Mouse (Mus musculus): Measurements from ENCODE around the gene Prkag2. TPM values are rescaled to one million over a fixed set of nuclear protein-coding genes. Genes with fewer than 3 reads are reported as not detected.
A peak's percentile ranks its signal among the peaks of the same experiment; 100 is the strongest.

Gene Prkag2
- polyA plus RNA-seq, 1 experiment from 2014 or later, result 102 TPM

- ATAC-seq (replicated peaks; ENCODE audit: insufficient number of reproducible peaks, insufficient read depth, low FRiP score, low read depth), result no peak
- Histone ChIP-seq H3K9me3 (replicated peaks) (no peaks in the 10 kb centered on the region), H3K9ac (no peak overlapping the region), H3K27me3 (no peaks in the 10 kb centered on the region), H3K27ac (peak overlapping the region; percentile 6; the same call in 1 of the 2 replicates), H3K4me1 (replicated peaks) (peaks cover 65% of the 10 kb centered on the region), H3K4me3 (peak overlapping the region; percentile 52; the same call in 1 of the 2 replicates), H3K4me2 (peak overlapping the region; percentile 60), H3K36me3 (no peaks in the 10 kb centered on the region)
- 59% methylated on average over 3 of the region's 3 CpGs for WGBS
These were observed 107.3 kb downstream of the Prkag2 start for GRCm38 (mm10) chr5:24993190-24993589.

DNA sequence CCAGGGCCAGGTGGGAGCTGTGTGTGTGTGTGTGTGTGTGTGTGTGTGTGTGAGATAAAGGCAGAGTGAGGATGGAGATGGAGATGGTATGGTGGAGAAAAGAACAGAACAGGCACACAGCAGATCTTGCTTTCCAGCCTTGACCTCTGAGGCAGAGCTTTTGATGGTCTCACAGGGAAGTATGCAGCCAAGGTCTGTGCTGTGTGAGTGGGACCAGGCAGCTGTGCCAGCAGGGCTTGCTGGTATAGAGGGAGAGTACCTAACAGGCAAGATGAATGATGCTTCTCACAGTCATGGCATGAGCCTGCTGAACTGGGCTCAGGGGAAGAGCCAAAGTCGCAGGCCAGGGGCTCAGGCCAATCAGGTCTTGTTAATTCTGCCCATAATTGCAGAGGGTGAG lies 108.9 kb downstream of the Prkag2 start:
- Histone ChIP-seq H3K27ac (no peak overlapping the region), H3K4me2 (no peak overlapping the region), H3K36me3 (no peaks in the 10 kb centered on the region), H3K4me3 (no peak overlapping the region), H3K9me3 (replicated peaks) (no peaks in the 10 kb centered on the region), H3K4me1 (replicated peaks) (peaks cover 62% of the 10 kb centered on the region), H3K9ac (no peak overlapping the region), H3K27me3 (no peaks in the 10 kb centered on the region)
- 50% methylated on average over 1 of the region's 1 CpGs for WGBS
- ATAC-seq (replicated peaks; ENCODE audit: insufficient number of reproducible peaks, insufficient read depth, low FRiP score, low read depth), result no peak

DNA sequence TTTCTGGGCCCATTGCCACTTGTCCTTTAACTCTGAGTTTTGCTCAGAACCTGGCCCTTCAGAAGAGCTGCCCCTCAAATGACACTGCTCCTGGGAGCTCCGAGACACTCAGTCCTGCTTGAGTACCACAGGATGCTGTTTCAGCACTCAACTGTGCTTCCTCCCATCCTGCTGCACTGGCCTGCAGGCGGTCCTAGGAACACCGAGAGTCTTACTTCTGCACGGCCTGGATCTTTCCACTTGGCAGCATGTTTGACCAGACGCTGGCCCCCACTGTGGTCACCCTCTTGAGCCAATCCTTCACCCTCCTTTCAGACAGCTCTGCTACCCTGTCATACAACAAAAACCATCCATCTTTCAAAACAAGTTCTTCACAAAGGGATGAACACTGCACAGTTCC lies 110.0 kb downstream of the Prkag2 start:
- Histone ChIP-seq H3K27ac (peak overlapping the region; percentile 48; the same call in 1 of the 2 replicates), H3K27me3 (no peaks in the 10 kb centered on the region), H3K36me3 (no peaks in the 10 kb centered on the region), H3K9ac (no peak overlapping the region), H3K4me3 (no peak overlapping the region), H3K4me2 (no peak overlapping the region), H3K9me3 (replicated peaks) (no peaks in the 10 kb centered on the region), H3K4me1 (replicated peaks) (peaks cover 66% of the 10 kb centered on the region)
- WGBS, result 66% methylated on average over 5 of the region's 5 CpGs
- no peak for ATAC-seq (replicated peaks; ENCODE audit: insufficient number of reproducible peaks, insufficient read depth, low FRiP score, low read depth)

- Histone ChIP-seq H3K4me1 (replicated peaks) (peaks cover 74% of the 10 kb centered on the region), H3K36me3 (no peaks in the 10 kb centered on the region), H3K9ac (no peak overlapping the region), H3K27me3 (no peaks in the 10 kb centered on the region), H3K27ac (peak overlapping the region; percentile 48), H3K9me3 (replicated peaks) (no peaks in the 10 kb centered on the region), H3K4me3 (no peak overlapping the region), H3K4me2 (no peak overlapping the region)
- ATAC-seq (replicated peaks; ENCODE audit: insufficient number of reproducible peaks, insufficient read depth, low FRiP score, low read depth), result no peak
- 27% methylated on average over 3 of the region's 3 CpGs for WGBS
These were observed 110.8 kb downstream of the Prkag2 start for GRCm38 (mm10) chr5:24989683-24990082.

GRCm38 (mm10) chr5:24986956-24987355 lies 113.5 kb downstream of the Prkag2 start:
- 35% methylated on average over 2 of the region's 2 CpGs for WGBS

DNA sequence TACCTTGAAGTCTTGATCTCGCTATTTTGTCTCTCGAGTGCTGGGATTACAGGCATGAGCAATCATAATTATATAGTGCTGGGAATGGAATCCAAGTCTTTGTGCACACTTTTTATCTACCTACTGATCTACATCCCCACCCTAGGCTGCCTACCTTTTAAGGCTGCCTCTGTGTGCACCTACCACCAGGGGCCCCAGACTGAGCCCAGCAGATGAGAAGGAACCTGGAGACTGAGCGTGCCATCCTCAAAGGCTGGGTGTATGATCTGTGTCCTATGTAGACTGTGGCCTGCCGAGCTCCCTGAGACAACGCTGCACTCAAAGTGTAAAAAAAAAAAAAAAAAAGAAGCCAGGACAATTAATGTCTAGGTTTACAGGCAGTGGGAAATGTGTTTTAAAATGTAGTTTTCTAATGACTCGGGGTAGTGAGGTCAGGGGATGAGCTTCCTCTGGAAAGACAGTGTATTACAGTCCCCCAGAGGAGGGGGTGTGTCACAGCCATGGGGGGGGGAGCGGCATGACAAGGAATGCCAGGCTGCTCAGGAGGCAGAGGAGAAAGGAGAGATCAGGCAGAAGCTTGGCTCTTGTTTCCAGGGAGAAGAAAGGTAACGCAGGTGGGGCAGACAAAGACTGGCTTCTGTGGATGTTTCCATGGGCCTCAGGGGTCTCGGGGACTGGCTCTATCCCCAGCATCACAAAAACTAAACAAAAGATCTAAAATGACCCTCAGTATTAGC lies 114.1 kb downstream of the Prkag2 start:
- Histone ChIP-seq H3K9me3 (replicated peaks) (no peaks in the 10 kb centered on the region), H3K36me3 (no peaks in the 10 kb centered on the region), H3K4me2 (peak overlapping the region; percentile 58), H3K27me3 (no peaks in the 10 kb centered on the region), H3K9ac (peak overlapping the region; percentile 44; the same call in 1 of the 2 replicates), H3K27ac (peak overlapping the region; percentile 96), H3K4me3 (peak overlapping the region; percentile 41), H3K4me1 (replicated peaks) (peaks cover 83% of the 10 kb centered on the region)
- no peak for ATAC-seq (replicated peaks; ENCODE audit: insufficient number of reproducible peaks, insufficient read depth, low FRiP score, low read depth)
- WGBS, result 43% methylated on average over 9 of the region's 9 CpGs

More at GRCm38 (mm10) chr5:24986956-24987355, 113.5 kb downstream of the Prkag2 start:
- H3K36me3 ChIP-seq, result no peaks in the 10 kb centered on the region
- H3K4me3 ChIP-seq, result peak overlapping the region; percentile 41
- peak overlapping the region; percentile 58 for H3K4me2 ChIP-seq
- peak overlapping the region; percentile 96 for H3K27ac ChIP-seq
- ATAC-seq (replicated peaks; ENCODE audit: insufficient number of reproducible peaks, insufficient read depth, low FRiP score, low read depth), result no peak
- H3K4me1 ChIP-seq (replicated peaks), result peaks cover 81% of the 10 kb centered on the region
- no peaks in the 10 kb centered on the region for H3K27me3 ChIP-seq
- H3K9ac ChIP-seq, result peak overlapping the region; percentile 44; the same call in 1 of the 2 replicates
- H3K9me3 ChIP-seq (replicated peaks), result no peaks in the 10 kb centered on the region

DNA sequence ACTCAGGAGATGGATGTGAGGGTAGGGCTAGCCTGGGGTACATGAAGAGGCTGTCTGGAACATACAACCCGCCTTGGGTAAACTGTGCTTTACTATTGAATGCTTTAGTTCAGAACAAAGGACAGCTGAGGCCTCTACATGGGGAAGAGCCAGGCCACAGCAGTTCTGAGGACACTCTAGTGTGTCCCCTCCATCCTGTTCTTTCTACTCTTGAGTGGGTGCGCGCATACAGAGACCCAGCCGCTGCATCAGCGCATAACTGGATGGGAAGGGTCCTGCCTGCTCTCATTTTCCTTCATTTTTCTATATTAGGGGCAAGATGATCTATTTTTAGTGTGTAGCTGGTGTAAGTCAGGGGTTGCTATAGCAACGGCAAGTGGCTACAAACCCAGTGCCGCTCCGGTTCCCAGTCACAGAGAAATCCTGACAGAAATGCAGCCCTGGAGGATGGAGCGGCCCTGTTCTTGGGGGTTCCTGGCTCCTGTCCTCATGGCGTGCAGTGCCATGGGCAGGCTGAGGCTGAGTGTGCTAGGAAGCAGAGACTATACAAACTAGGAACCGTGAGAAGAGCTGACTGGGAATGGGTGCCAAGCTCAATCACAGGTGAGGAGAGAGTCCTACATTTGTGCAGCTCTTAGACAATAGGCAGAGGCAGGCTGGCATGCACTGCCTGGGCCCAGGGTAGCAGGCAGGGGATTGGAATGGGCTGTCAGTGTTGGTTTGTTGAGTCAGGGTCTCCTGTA lies 114.8 kb downstream of the Prkag2 start:
- ATAC-seq (replicated peaks; ENCODE audit: insufficient number of reproducible peaks, insufficient read depth, low FRiP score, low read depth), result no peak
- Histone ChIP-seq H3K4me2 (peak overlapping the region; percentile 58), H3K4me1 (replicated peaks) (peaks cover 86% of the 10 kb centered on the region)

GRCm38 (mm10) chr5:24984157-24984556 lies 116.3 kb downstream of the Prkag2 start:
- Histone ChIP-seq H3K4me2 (no peak overlapping the region), H3K9ac (0 out of 2 replicates have a peak overlapping the region, but pooled peaks have one; percentile 21), H3K36me3 (no peaks in the 10 kb centered on the region), H3K4me3 (no peak overlapping the region), H3K4me1 (replicated peaks) (peaks cover 86% of the 10 kb centered on the region), H3K27ac (peak overlapping the region; percentile 96), H3K27me3 (no peaks in the 10 kb centered on the region), H3K9me3 (replicated peaks) (no peaks in the 10 kb centered on the region)
- no peak for ATAC-seq (replicated peaks; ENCODE audit: insufficient number of reproducible peaks, insufficient read depth, low FRiP score, low read depth)
- WGBS, result 63% methylated on average over 1 of the region's 1 CpGs

More for the DNA sequence above, 114.8 kb downstream of the Prkag2 start:
- WGBS, result 29% methylated on average over 11 of the region's 11 CpGs
- no peaks in the 10 kb centered on the region for H3K36me3 ChIP-seq
- peak overlapping the region; percentile 41 for H3K4me3 ChIP-seq
- H3K9me3 ChIP-seq (replicated peaks), result no peaks in the 10 kb centered on the region
- peak overlapping the region; percentile 96 for H3K27ac ChIP-seq
- H3K9ac ChIP-seq, result peak overlapping the region; percentile 44
- H3K27me3 ChIP-seq, result no peaks in the 10 kb centered on the region

DNA sequence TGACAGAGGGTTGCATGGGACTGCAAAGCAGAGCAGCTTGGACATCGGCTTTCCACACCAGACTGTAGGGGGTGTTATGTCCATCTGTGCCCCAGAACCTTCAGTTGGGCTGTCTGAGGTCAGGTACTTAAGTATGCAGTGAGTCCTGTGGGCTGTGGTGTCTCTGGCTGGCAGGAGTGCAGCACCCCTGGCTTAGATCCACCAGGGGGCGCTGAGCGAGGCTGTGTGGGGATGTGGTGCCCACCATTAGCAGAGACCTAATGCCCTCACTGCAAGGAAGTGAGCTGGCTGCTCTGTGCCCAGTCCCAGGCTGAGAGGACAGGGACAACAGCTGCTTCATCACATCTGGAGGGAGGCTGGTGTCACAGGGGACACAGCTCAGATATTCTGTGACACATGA lies 116.9 kb downstream of the Prkag2 start:
- H3K36me3 ChIP-seq, result no peaks in the 10 kb centered on the region
- no peaks in the 10 kb centered on the region for H3K27me3 ChIP-seq
- H3K27ac ChIP-seq, result peak overlapping the region; percentile 96
- no peak overlapping the region for H3K9ac ChIP-seq
- no peak overlapping the region for H3K4me2 ChIP-seq
- H3K4me1 ChIP-seq (replicated peaks), result peaks cover 88% of the 10 kb centered on the region
- no peaks in the 10 kb centered on the region for H3K9me3 ChIP-seq (replicated peaks)
- ATAC-seq (replicated peaks; ENCODE audit: insufficient number of reproducible peaks, insufficient read depth, low FRiP score, low read depth), result 0 out of 2 replicates have a peak, but pooled peaks have one; percentile 5
- no peak overlapping the region for H3K4me3 ChIP-seq
- WGBS, result 14% methylated on average over 3 of the region's 3 CpGs

DNA sequence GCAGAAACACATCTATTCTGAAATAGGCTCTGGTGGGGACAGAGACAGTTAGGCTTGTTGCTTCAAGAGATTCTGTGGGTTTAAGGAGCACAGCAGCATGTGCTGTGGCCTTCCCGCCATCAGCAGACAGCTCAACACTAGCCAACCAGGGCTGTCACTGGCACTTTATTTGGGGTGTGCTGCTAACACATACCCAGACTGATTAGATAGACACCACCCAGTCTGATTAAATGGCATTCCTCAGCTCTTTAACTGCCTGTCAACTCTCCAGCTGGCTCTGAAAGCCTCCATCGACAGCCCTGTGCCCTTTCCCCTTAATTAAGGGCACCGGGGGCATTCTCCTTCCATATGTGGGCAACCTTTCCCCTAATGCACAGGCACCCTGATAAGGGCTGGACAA lies 118.2 kb downstream of the Prkag2 start:
- no peaks in the 10 kb centered on the region for H3K9me3 ChIP-seq (replicated peaks)
- H3K36me3 ChIP-seq, result no peaks in the 10 kb centered on the region
- H3K4me3 ChIP-seq, result no peak overlapping the region
- no peak overlapping the region for H3K9ac ChIP-seq
- 25% methylated on average over 3 of the region's 3 CpGs for WGBS
- peak overlapping the region; percentile 6; the same call in 1 of the 2 replicates for H3K4me2 ChIP-seq
- no peaks in the 10 kb centered on the region for H3K27me3 ChIP-seq
- peaks cover 98% of the 10 kb centered on the region for H3K4me1 ChIP-seq (replicated peaks)
- peak; percentile 78 for ATAC-seq (replicated peaks; ENCODE audit: insufficient number of reproducible peaks, insufficient read depth, low FRiP score, low read depth)
- peak overlapping the region; percentile 96 for H3K27ac ChIP-seq

- Histone ChIP-seq H3K4me3 (no peak overlapping the region), H3K36me3 (no peaks in the 10 kb centered on the region), H3K4me2 (no peak overlapping the region), H3K27ac (peak overlapping the region; percentile 96), H3K4me1 (replicated peaks) (peaks cover 99% of the 10 kb centered on the region), H3K9ac (no peak overlapping the region), H3K27me3 (no peaks in the 10 kb centered on the region), H3K9me3 (replicated peaks) (no peaks in the 10 kb centered on the region)
- 39% methylated on average over 6 of the region's 6 CpGs for WGBS
- ATAC-seq (replicated peaks; ENCODE audit: insufficient number of reproducible peaks, insufficient read depth, low FRiP score, low read depth), result peak; percentile 60; the same call in 1 of the 2 replicates
These were observed 118.7 kb downstream of the Prkag2 start for GRCm38 (mm10) chr5:24981765-24982164.
